Mouse (Mus musculus) forebrain, embryonic 14.5 days (tissue): Measurements from ENCODE around the gene Cbx7. TPM values are rescaled to one million over a fixed set of nuclear protein-coding genes. Genes with fewer than 3 reads are reported as not detected.
A peak's percentile ranks its signal among the peaks of the same experiment; 100 is the strongest.

Experiments used
- ATAC-seq: fragments of 200-750 bp; cut with Nextera tagmentation; 2 replicates; pipeline ENCODE4 v1.8.0; 2017; ENCODE audit warnings: mild to moderate bottlenecking, moderate library complexity
- DNase-seq: peaks from one replicate; pipeline ENCODE4 v3.0.0-alpha.2; 2015; ENCODE audit warnings: low spot score
- H3K27ac ChIP-seq: fragments of 300-500 bp; sonication (generic); 2 replicates; pipeline ENCODE4 v1.5.1; 2014; ENCODE audit warnings: low read depth, mild to moderate bottlenecking, control low read depth, low read length, moderate library complexity
- H3K27me3 ChIP-seq: fragments of 300-500 bp; sonication (generic); replicated peaks from 2 replicates; pipeline ENCODE4 v1.6.1; 2014; ENCODE audit warnings: low read length, control low read depth, mixed read lengths; ENCODE audit not compliant: control insufficient read depth, insufficient read depth
- H3K36me3 ChIP-seq: fragments of 300-500 bp; sonication (generic); 2 replicates; pipeline ENCODE4 v1.6.1; 2014; ENCODE audit warnings: low read length, control low read depth; ENCODE audit not compliant: control insufficient read depth, insufficient read depth
- H3K4me1 ChIP-seq: fragments of 300-500 bp; sonication (generic); 2 replicates; pipeline ENCODE4 v1.6.1; 2014; ENCODE audit warnings: antibody characterized with exemption, low read length, control low read depth; ENCODE audit not compliant: control insufficient read depth, insufficient read depth
- H3K4me2 ChIP-seq: fragments of 300-500 bp; sonication (generic); 2 replicates; pipeline ENCODE4 v1.6.1; 2014; ENCODE audit warnings: mild to moderate bottlenecking, control low read depth, low read length
- H3K4me3 ChIP-seq: fragments of 300-500 bp; sonication (generic); 2 replicates; pipeline ENCODE4 v1.5.1; 2014; ENCODE audit warnings: low read depth, low read length, control low read depth
- H3K9ac ChIP-seq: fragments of 300-500 bp; sonication (generic); 2 replicates; pipeline ENCODE4 v1.6.1; 2014; ENCODE audit warnings: mild to moderate bottlenecking, low read length, control low read depth, moderate library complexity
- H3K9me3 ChIP-seq: fragments of 300-500 bp; sonication (generic); replicated peaks from 2 replicates; pipeline ENCODE4 v1.6.1; 2016; ENCODE audit warnings: low read length, control low read depth, mixed read lengths; ENCODE audit not compliant: control insufficient read depth
- WGBS: fragments of 180-500 bp; shearing (Covaris S2); extraction: QIAGEN DNeasy Blood & Tissue Kit; methylation state at CpG from one replicate; pipeline ENCODE4 v1.1.7; 2014; 5-methylcytosine and 5-hydroxymethylcytosine counted together
- polyA plus RNA-seq: library from polyadenylated mRNA; unstranded; fragments of >200 nt; fragmentation: Nextera tagmentation; extraction: Ambion mirVana; gene quantifications from 2 replicates; pipeline ENCODE4 v1.2.1, GENCODE M21; 2014

The Cbx7 gene
- polyA plus RNA-seq, 1 experiment from 2014 or later = 1.6 TPM

DNA sequence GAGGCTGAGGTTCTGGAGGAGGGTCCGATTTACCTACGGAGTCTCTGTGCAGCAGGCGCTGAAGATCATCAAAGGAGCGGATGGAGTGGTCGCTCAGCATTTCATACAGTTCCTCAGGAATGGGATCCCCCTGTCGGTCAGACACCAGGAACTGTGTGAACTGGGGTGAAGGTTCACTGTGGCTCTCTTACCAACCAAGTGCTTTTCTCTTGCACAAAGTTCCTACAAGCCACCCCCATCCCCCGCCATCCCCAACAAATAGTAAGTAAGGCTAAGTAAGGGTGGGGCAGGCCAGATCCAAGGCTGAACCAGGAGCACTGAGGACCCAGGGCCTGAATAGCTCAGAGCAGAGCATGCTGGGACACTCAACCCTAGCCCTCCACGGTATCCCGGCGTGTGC, 34.5 kb upstream of the Cbx7 start:
- no peaks in the 10 kb centered on the region for H3K27me3 ChIP-seq
- no peak overlapping the region for H3K27ac ChIP-seq

DNA sequence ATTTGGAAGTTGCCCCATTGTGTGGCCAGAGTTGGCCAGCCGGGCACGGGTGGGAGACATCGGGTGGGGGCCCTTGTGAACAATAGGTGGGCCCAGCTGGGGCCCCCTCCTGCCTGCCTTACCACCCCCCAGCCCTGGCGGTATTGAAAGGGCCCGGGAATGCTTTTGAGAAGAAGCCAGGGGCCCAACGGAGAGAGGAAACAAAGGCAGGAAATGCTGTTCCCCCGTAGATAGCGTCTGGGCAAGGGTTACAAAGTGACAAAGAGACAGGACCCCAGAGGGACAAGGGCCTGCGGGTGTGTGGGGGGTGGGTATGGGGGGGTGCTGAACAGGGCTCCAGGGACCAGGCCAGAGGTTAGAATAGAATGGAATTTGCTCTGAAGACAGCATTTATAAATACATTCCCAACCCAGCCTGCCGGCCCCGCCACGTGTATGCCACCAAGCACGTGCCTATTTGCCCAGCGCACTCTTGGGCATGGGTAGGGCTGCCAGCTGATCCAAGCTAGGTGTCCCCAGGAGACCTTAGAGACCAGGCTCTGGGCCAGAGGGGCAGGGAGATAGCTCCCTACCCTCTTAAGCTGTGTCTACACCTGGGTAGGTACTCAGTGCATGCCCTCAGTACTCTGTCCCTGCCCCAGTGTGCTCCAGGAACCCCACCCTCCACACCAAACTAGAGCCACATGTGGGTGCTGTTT, 33.9 kb upstream of the Cbx7 start:
- 20% methylated on average over 14 of the region's 14 CpGs for WGBS
- no peaks in the 10 kb centered on the region for H3K27me3 ChIP-seq
- ATAC-seq (no peak), DNase-seq (no peak)
- H3K4me3 ChIP-seq = no peak overlapping the region
- H3K9ac ChIP-seq = no peak overlapping the region
- no peak overlapping the region for H3K4me2 ChIP-seq
- H3K27ac ChIP-seq = 0 out of 2 replicates have a peak overlapping the region, but pooled peaks have one; percentile 21
- H3K9me3 ChIP-seq = no peaks in the 10 kb centered on the region
- H3K4me1 ChIP-seq = peaks cover 8% of the 10 kb centered on the region
- H3K36me3 ChIP-seq = no peaks in the 10 kb centered on the region

More for the DNA sequence above, 34.5 kb upstream of the Cbx7 start:
- H3K4me3 ChIP-seq = no peak overlapping the region
- H3K9me3 ChIP-seq = no peaks in the 10 kb centered on the region
- H3K9ac ChIP-seq = no peak overlapping the region
- ATAC-seq (no peak), DNase-seq (no peak)
- no peak overlapping the region for H3K4me2 ChIP-seq
- H3K4me1 ChIP-seq = peaks cover 8% of the 10 kb centered on the region
- no peaks in the 10 kb centered on the region for H3K36me3 ChIP-seq
- WGBS = 84% methylated on average over 10 of the region's 10 CpGs

DNA sequence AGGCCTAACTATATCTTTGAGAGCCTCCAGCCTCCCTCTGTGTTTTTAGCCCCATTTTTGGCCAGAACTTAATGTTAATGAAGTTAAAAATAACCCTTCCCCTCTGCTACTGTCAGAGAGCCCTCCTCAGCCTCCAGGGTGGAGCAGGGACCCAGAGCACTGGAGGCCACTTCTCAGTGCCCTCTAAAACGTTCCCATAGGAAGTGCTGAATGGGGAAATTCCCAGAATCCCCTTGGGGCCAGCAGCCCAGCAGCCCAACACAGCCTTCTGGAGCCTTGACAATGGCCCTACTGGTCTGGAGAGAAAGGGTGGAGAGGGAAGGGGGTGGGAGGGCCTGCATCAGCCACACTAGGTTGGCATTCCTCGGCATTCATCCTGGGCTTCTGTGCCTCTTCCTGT, 32.7 kb upstream of the Cbx7 start:
- DNase-seq (no peak), ATAC-seq (no peak)
- H3K27ac ChIP-seq = 0 out of 2 replicates have a peak overlapping the region, but pooled peaks have one; percentile 21
- H3K27me3 ChIP-seq = no peaks in the 10 kb centered on the region
- peaks cover 8% of the 10 kb centered on the region for H3K4me1 ChIP-seq
- 40% methylated on average over 2 of the region's 2 CpGs for WGBS
- no peaks in the 10 kb centered on the region for H3K9me3 ChIP-seq
- H3K4me3 ChIP-seq = no peak overlapping the region
- H3K4me2 ChIP-seq = no peak overlapping the region
- no peak overlapping the region for H3K9ac ChIP-seq
- H3K36me3 ChIP-seq = no peaks in the 10 kb centered on the region

DNA sequence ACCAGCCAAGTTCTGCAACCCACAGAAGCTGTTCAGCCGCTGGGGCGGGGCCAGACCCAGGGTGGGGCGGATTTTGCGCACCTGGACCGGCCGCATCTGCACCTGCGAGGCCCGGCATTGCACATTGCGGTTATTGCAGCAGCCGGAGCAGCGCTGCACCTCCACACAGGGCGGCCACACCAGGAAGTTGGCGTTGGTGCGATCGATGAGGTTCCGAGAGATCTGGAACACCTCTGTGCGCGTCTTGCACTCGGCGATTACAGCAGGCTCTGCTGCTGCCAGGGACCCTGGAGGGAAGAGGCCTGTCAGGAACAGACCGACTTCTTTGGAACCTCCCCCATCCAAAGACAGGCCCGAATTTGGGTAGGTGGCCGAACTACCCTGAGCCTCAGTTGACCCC, 30.7 kb upstream of the Cbx7 start:
- Histone ChIP-seq H3K9ac (no peak overlapping the region), H3K4me2 (no peak overlapping the region), H3K27me3 (no peaks in the 10 kb centered on the region), H3K9me3 (no peaks in the 10 kb centered on the region), H3K4me3 (no peak overlapping the region), H3K27ac (no peak overlapping the region), H3K4me1 (peaks cover 8% of the 10 kb centered on the region), H3K36me3 (no peaks in the 10 kb centered on the region)
- ATAC-seq (no peak), DNase-seq (no peak)
- 94% methylated on average over 23 of the region's 23 CpGs for WGBS

DNA sequence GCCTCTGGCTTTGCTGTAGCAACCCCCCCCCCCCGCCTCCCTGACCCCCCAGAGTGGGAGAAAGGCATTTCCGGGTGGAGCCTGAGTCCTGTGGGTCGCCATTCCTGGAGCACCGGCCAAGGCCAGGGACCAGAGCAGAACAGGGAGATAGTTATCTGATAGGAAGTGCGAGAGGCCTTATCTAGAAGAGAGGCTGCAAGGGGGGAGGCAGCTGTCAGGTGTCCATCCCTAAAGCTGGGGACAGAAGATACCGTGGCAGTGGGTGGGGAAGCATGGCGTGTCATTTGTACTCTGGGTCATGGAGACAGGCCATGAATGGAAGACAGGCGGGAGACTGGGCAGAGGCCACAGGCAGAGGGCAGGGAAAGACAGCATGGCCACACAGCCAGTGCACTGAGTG, 29.8 kb upstream of the Cbx7 start:
- no peak for DNase-seq
- peaks cover 8% of the 10 kb centered on the region for H3K4me1 ChIP-seq
- no peak overlapping the region for H3K27ac ChIP-seq
- ATAC-seq = no peak
- no peaks in the 10 kb centered on the region for H3K27me3 ChIP-seq
- no peaks in the 10 kb centered on the region for H3K36me3 ChIP-seq
- H3K9me3 ChIP-seq = no peaks in the 10 kb centered on the region
- H3K9ac ChIP-seq = no peak overlapping the region
- 73% methylated on average over 8 of the region's 8 CpGs for WGBS
- no peak overlapping the region for H3K4me3 ChIP-seq
- H3K4me2 ChIP-seq = no peak overlapping the region

DNA sequence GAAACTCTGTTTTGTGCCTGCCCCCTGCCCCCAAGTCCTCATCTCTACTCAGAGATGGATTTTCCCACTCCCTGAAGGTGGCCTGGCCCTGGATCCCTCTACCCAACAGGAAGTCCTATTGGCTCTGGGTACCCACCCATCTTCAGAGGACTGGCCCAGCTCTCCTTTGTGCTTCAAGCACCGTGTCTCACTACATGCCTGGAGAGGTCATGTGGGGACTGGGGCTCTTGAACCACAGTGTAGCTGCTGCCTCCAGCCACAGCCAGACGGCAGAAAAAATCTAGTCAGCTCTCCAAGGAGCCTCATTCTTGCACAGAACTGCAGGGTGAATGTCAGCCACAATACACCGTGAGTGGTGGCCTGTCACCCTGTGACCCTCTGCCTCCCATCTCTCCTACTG, 27.1 kb upstream of the Cbx7 start:
- no peaks in the 10 kb centered on the region for H3K36me3 ChIP-seq
- no peak overlapping the region for H3K4me2 ChIP-seq
- DNase-seq = no peak
- ATAC-seq = no peak
- H3K9me3 ChIP-seq = no peaks in the 10 kb centered on the region
- WGBS = 74% methylated on average over 3 of the region's 3 CpGs
- no peaks in the 10 kb centered on the region for H3K4me1 ChIP-seq
- no peak overlapping the region for H3K27ac ChIP-seq
- H3K27me3 ChIP-seq = no peaks in the 10 kb centered on the region
- H3K4me3 ChIP-seq = no peak overlapping the region
- H3K9ac ChIP-seq = no peak overlapping the region

DNA sequence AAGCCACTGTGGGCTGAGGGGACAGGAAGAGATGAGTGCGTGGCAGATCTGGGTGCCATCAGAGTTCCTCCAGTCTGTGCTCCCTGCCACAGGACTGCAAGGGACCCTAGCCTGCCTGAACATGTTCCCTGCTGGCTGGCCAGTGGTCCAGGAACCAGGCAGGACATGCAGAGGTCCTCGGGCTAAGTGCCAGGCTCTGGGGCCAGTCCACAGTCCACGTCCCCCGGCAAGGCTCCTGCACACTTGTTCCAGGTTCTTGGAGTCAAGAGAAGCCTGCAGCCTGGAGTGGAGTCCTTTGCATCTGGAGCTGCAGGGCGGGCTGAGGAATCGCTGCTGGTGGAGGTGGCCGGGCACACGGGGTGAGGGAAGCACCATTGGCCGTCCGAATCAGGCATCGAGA, 25.9 kb upstream of the Cbx7 start:
- H3K4me2 ChIP-seq = no peak overlapping the region
- H3K27me3 ChIP-seq = no peaks in the 10 kb centered on the region
- DNase-seq (no peak), ATAC-seq (no peak)
- WGBS = 93% methylated on average over 11 of the region's 11 CpGs
- H3K4me1 ChIP-seq = no peaks in the 10 kb centered on the region
- no peaks in the 10 kb centered on the region for H3K9me3 ChIP-seq
- no peak overlapping the region for H3K4me3 ChIP-seq
- H3K9ac ChIP-seq = no peak overlapping the region
- no peaks in the 10 kb centered on the region for H3K36me3 ChIP-seq
- H3K27ac ChIP-seq = no peak overlapping the region

DNA sequence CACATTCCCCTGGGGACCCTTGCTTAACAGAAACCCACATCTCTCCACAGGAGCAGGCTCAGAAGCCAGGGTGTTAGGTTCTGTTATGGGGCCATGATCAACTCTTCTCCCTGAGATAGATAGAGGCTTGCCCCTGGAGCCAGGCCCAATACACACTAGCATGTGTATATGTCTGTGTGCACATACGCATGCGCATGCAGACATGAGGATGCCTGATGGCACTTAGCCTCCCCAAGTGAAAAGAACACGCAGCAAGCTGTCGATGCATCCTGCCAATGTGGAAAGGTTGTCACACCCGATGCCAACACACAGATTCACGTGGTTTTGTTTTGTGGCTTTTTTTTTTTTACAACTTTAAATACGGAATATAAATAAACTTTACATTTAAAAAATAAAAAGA, 24.6 kb upstream of the Cbx7 start:
- Histone ChIP-seq H3K4me1 (no peaks in the 10 kb centered on the region), H3K27me3 (no peaks in the 10 kb centered on the region), H3K4me2 (no peak overlapping the region), H3K9ac (no peak overlapping the region), H3K36me3 (no peaks in the 10 kb centered on the region), H3K27ac (no peak overlapping the region), H3K9me3 (no peaks in the 10 kb centered on the region), H3K4me3 (no peak overlapping the region)
- WGBS = 86% methylated on average over 7 of the region's 7 CpGs
- DNase-seq (peak; percentile 72), ATAC-seq (no peak)

DNA sequence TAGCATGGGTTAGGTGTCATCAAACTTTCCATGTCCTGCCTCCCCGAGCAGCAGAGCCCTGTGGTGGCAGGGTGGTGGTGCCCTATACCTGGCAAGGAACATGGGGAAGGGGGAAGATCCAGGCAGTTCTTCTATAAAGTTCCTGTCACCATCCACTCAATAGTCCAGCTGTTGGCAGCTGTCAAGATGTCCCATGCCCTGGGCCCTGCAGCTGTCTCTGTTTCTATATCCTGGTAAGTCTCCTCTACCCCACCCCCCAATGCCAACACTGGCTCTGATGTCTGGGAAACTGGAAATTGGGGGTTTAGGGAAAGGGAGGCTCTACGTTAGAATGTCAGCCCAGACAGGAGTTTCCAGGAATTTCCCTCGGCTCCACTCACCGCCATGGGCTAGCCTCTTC, 23.6 kb upstream of the Cbx7 start:
- H3K27me3 ChIP-seq = no peaks in the 10 kb centered on the region
- ATAC-seq (no peak), DNase-seq (no peak)
- WGBS = 88% methylated on average over 4 of the region's 4 CpGs
- no peaks in the 10 kb centered on the region for H3K4me1 ChIP-seq
- no peaks in the 10 kb centered on the region for H3K36me3 ChIP-seq
- H3K4me3 ChIP-seq = no peak overlapping the region
- H3K4me2 ChIP-seq = no peak overlapping the region
- H3K9ac ChIP-seq = no peak overlapping the region
- no peaks in the 10 kb centered on the region for H3K9me3 ChIP-seq
- H3K27ac ChIP-seq = no peak overlapping the region
